In the genomic region with DNA sequence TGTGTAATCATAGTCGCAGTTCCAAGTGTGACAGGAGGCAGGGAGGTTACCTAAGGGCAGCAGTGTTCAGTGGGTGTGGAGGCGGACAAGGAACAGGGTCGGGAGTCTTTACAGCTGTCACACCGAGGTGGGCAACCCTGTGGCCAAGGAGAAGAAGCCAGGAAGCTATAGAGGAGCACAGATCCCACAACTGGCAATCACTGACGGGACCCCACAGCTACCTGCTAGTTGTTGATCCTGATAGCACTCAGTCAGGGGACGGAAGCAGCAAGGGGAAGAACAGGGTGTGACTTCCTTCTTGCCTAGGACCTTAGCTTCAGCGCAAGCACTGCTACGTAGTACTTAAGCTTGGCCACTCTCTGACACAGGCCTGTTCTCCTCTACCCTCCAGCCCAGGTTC, we compare ENCODE assay signal across 13 mouse cellular contexts.
A peak's percentile ranks its signal among the peaks of the same experiment; 100 is the strongest.
DNase-seq lines count a peak whose midpoint lies in the region; ATAC-seq and TF ChIP-seq lines count a peak whose summit lies in the region.
"Had no signal": no experiment of that assay in that cellular context is flagged by ENCODE, and none has a peak within 500 bp of the region (broad histone marks: within the 10 kb centered on the region; RNA-seq: fewer than 3 reads in every experiment).

No protein-coding gene starts in this region.

- H3K4me1 ChIP-seq in midbrain, embryonic 10.5 days = peaks cover 60% of the 10 kb centered on the region
- peaks cover 4% of the 10 kb centered on the region; the same call in 1 of the 2 replicates for H3K4me1 ChIP-seq in midbrain, postnatal 0 days (ENCODE audit: insufficient read depth, low read length)
- peaks cover 34% of the 10 kb centered on the region for H3K4me1 ChIP-seq in forebrain, embryonic 12.5 days
- H3K4me1 ChIP-seq in hindbrain, embryonic 15.5 days (replicated peaks) = peaks cover 21% of the 10 kb centered on the region
- 0 out of 2 replicates have a peak, but pooled peaks cover 11% of the 10 kb centered on the region for H3K4me1 ChIP-seq in neural tube, embryonic 14.5 days (ENCODE audit: control insufficient read depth, insufficient read depth, low read length)
- H3K4me1 ChIP-seq in intestine, embryonic 16.5 days (ENCODE audit: control insufficient read depth, insufficient read depth, low read length) = no peaks in the 10 kb centered on the region
- H3K4me1 ChIP-seq: liver, embryonic 12.5 days had no signal

- no peaks in the 10 kb centered on the region for H3K36me3 ChIP-seq in midbrain, embryonic 10.5 days
- no peaks in the 10 kb centered on the region for H3K36me3 ChIP-seq in midbrain, postnatal 0 days (ENCODE audit: insufficient read depth, low read length)
- no peaks in the 10 kb centered on the region for H3K36me3 ChIP-seq in forebrain, embryonic 12.5 days (replicated peaks)
- H3K36me3 ChIP-seq in hindbrain, embryonic 15.5 days = no peaks in the 10 kb centered on the region
- H3K36me3 ChIP-seq in neural tube, embryonic 14.5 days (ENCODE audit: control insufficient read depth, insufficient read depth, low read length) = no peaks in the 10 kb centered on the region
- H3K36me3 ChIP-seq in intestine, embryonic 16.5 days (ENCODE audit: control insufficient read depth, insufficient read depth, low read length) = no peaks in the 10 kb centered on the region
- H3K36me3 ChIP-seq: liver, embryonic 12.5 days had no signal

- H3K27ac ChIP-seq in midbrain, embryonic 10.5 days (replicated peaks) = peak overlapping the region; percentile 87
- no peak overlapping the region for H3K27ac ChIP-seq in midbrain, postnatal 0 days (ENCODE audit: low read depth, low read length)
- no peak overlapping the region for H3K27ac ChIP-seq in forebrain, embryonic 12.5 days
- H3K27ac ChIP-seq in hindbrain, embryonic 15.5 days (replicated peaks) = no peak overlapping the region
- H3K27ac ChIP-seq in neural tube, embryonic 14.5 days (ENCODE audit: low read depth, low read length) = no peak overlapping the region
- no peak overlapping the region for H3K27ac ChIP-seq in intestine, embryonic 16.5 days (ENCODE audit: low read length)
- H3K27ac ChIP-seq: liver, embryonic 12.5 days had no signal

- H3K4me2 ChIP-seq in midbrain, postnatal 0 days (ENCODE audit: low read depth, low read length, poor library complexity, severe bottlenecking) = no peak overlapping the region; the same call in 1 of the 2 replicates
- peak overlapping the region; percentile 36 for H3K4me2 ChIP-seq in forebrain, embryonic 12.5 days
- peak overlapping the region; percentile 35 for H3K4me2 ChIP-seq in hindbrain, embryonic 15.5 days
- peak overlapping the region; percentile 43; the same call in 1 of the 2 replicates for H3K4me2 ChIP-seq in neural tube, embryonic 14.5 days (ENCODE audit: low read depth, low read length)
- H3K4me2 ChIP-seq in intestine, embryonic 16.5 days (ENCODE audit: low read depth, low read length) = no peak overlapping the region
- H3K4me2 ChIP-seq: liver, embryonic 12.5 days had no signal

- no peak overlapping the region for H3K9ac ChIP-seq in midbrain, postnatal 0 days (replicated peaks; ENCODE audit: low read length, poor library complexity, severe bottlenecking)
- no peak overlapping the region for H3K9ac ChIP-seq in forebrain, embryonic 12.5 days
- no peak overlapping the region for H3K9ac ChIP-seq in hindbrain, embryonic 15.5 days
- no peak overlapping the region for H3K9ac ChIP-seq in neural tube, embryonic 14.5 days (replicated peaks; ENCODE audit: low read depth, low read length)
- no peak overlapping the region for H3K9ac ChIP-seq in intestine, embryonic 16.5 days (ENCODE audit: low read depth, low read length)
- H3K9ac ChIP-seq: liver, embryonic 12.5 days had no signal

- H3K9me3 ChIP-seq in midbrain, embryonic 10.5 days (replicated peaks) = no peaks in the 10 kb centered on the region
- H3K9me3 ChIP-seq in midbrain, postnatal 0 days (ENCODE audit: low read length) = no peaks in the 10 kb centered on the region
- H3K9me3 ChIP-seq in forebrain, embryonic 12.5 days = no peaks in the 10 kb centered on the region
- no peaks in the 10 kb centered on the region for H3K9me3 ChIP-seq in hindbrain, embryonic 15.5 days
- no peaks in the 10 kb centered on the region for H3K9me3 ChIP-seq in neural tube, embryonic 14.5 days (ENCODE audit: control insufficient read depth, low read length)
- no peaks in the 10 kb centered on the region for H3K9me3 ChIP-seq in intestine, embryonic 16.5 days (ENCODE audit: control insufficient read depth, low read length)
- H3K9me3 ChIP-seq: liver, embryonic 12.5 days had no signal

- ATAC-seq in midbrain, postnatal 0 days (ENCODE audit: low FRiP score) = no peak
- ATAC-seq in forebrain, embryonic 12.5 days (ENCODE audit: low FRiP score) = no peak
- no peak for ATAC-seq in hindbrain, embryonic 15.5 days (ENCODE audit: low FRiP score, low read depth)
- no peak for ATAC-seq in neural tube, embryonic 14.5 days (ENCODE audit: low read depth)
- ATAC-seq in intestine, embryonic 16.5 days = no peak
- ATAC-seq: liver, embryonic 12.5 days had no signal

- H3K27me3 ChIP-seq in midbrain, embryonic 10.5 days (ENCODE audit: low read depth, poor library complexity, severe bottlenecking) = peaks cover 83% of the 10 kb centered on the region
- peaks cover 12% of the 10 kb centered on the region; the same call in 1 of the 2 replicates for H3K27me3 ChIP-seq in midbrain, postnatal 0 days (ENCODE audit: insufficient read depth, low read length)
- H3K27me3 ChIP-seq in forebrain, embryonic 12.5 days = peaks cover 89% of the 10 kb centered on the region
- H3K27me3 ChIP-seq in hindbrain, embryonic 15.5 days = peaks cover 24% of the 10 kb centered on the region
- peaks cover 14% of the 10 kb centered on the region for H3K27me3 ChIP-seq in neural tube, embryonic 14.5 days (ENCODE audit: control insufficient read depth, insufficient read depth, low read length)
- H3K27me3 ChIP-seq in intestine, embryonic 16.5 days (replicated peaks; ENCODE audit: control insufficient read depth, insufficient read depth, low read length) = peaks cover 16% of the 10 kb centered on the region
- H3K27me3 ChIP-seq: CH12.LX had no signal

- TF ChIP-seq CTCF in midbrain, postnatal 0 days (IDR thresholded peaks at IDR 0.05) = no peak

- WGBS in midbrain, embryonic 10.5 days = 8% methylated on average over 8 of the region's 8 CpGs
- WGBS in midbrain, postnatal 0 days = 38% methylated on average over 8 of the region's 8 CpGs
- 5% methylated on average over 8 of the region's 8 CpGs for WGBS in forebrain, embryonic 12.5 days
- WGBS in hindbrain, embryonic 15.5 days = 21% methylated on average over 8 of the region's 8 CpGs
- WGBS in neural tube, embryonic 14.5 days = 16% methylated on average over 8 of the region's 8 CpGs
- 12% methylated on average over 8 of the region's 8 CpGs for WGBS in intestine, embryonic 16.5 days

- DNase-seq in midbrain, embryonic 10.5 days (ENCODE audit: low spot score) = peak; percentile 37
- DNase-seq in midbrain, postnatal 0 days (ENCODE audit: low spot score) = no peak
- no peak for DNase-seq in lung, adult 18-20 months
- no peak for DNase-seq in frontal cortex, adult 2 months (ENCODE audit: extremely low spot score in 1 of 2, low spot score in 1 of 2)
- DNase-seq: gastrocnemius, postnatal 10 days; thymus, adult 18-20 months had no signal

- H3K4me3 ChIP-seq in midbrain, embryonic 10.5 days = peak overlapping the region; percentile 40
- no peak overlapping the region for H3K4me3 ChIP-seq in midbrain, postnatal 0 days (ENCODE audit: low read depth, low read length)
- H3K4me3 ChIP-seq in forebrain, embryonic 12.5 days (replicated peaks) = 0 out of 2 replicates have a peak overlapping the region, but pooled peaks have one; percentile 11
- H3K4me3 ChIP-seq in hindbrain, embryonic 15.5 days = no peak overlapping the region
- H3K4me3 ChIP-seq in neural tube, embryonic 14.5 days (ENCODE audit: low read depth, low read length) = no peak overlapping the region
- no peak overlapping the region for H3K4me3 ChIP-seq in intestine, embryonic 16.5 days (ENCODE audit: low read length)
- H3K4me3 ChIP-seq: liver, embryonic 12.5 days; myocyte had no signal

Comparison
In these comparisons a context has a peak if more than half of its experiments do, and no peak if none do; other contexts are left out.
1. H3K4me3 ChIP-seq: peak in midbrain, embryonic 10.5 days (single experiment) and forebrain, embryonic 12.5 days (single experiment); none in midbrain, postnatal 0 days (single experiment), hindbrain, embryonic 15.5 days (single experiment), neural tube, embryonic 14.5 days (single experiment) and intestine, embryonic 16.5 days (single experiment).
2. H3K4me2 ChIP-seq: peak in forebrain, embryonic 12.5 days (single experiment), hindbrain, embryonic 15.5 days (single experiment) and neural tube, embryonic 14.5 days (single experiment); none in midbrain, postnatal 0 days (single experiment) and intestine, embryonic 16.5 days (single experiment).